Mouse (Mus musculus): ENCODE measurements around the gene Abcc10.

DNA sequence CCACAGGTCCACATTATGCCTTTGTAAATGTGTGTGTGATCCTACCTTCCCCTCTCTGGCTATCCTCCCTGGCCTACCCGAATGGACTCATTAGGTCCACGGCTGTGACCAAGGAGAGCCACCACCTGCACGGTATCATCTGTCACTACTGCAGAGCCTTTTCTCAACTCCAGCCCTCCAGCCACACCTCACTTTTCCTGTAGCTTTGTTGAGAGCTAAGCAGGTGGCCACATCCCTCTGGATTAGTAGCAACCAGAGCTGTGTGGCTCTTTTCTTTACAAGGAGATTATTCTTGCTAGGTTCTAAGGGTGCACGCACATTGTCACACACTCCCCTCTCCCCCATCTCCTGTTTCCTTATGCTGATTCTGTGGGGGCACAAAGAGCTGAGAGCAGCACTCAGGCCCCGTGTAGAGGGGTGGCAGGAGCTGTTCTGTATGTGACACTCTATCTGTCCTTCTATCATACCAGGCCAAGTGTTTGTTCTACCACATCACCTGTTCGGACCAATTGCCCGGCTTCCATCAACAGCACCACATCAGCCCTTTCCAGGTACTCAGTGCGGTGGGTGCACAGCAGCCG is 14.9 kb downstream of the Abcc10 start:
- TF ChIP-seq CTCF (IDR thresholded peaks at IDR 0.05; ENCODE audit: low read depth, low read length): no peak
- no peak for TF ChIP-seq POLR2A (IDR thresholded peaks at IDR 0.05; ENCODE audit: insufficient read depth, low read length)

All from ES-Bruce4 (cell line).